Mouse (Mus musculus) thymus, postnatal 0 days (tissue): Measurements from ENCODE around the gene Sept8. TPM values are rescaled to one million over a fixed set of nuclear protein-coding genes. Genes with fewer than 3 reads are reported as not detected.

Experiments
- DNase-seq: peaks from one replicate; pipeline ENCODE4 v3.0.0-alpha.2; 2015; ENCODE audit warnings: low spot score
- polyA plus RNA-seq: library from polyadenylated mRNA; unstranded; fragments of >200 nt; fragmentation: Nextera tagmentation; extraction: Ambion mirVana; gene quantifications from 2 replicates; pipeline ENCODE4 v1.2.1, GENCODE M21; 2015

Gene Sept8
- polyA plus RNA-seq, 1 experiment from 2014 or later, result 12.1 TPM

- DNase-seq, result no peak
Observed at GRCm38 (mm10) chr11:53493243-53493955, 25.7 kb upstream of the Sept8 start.

GRCm38 (mm10) chr11:53495417-53495816 lies 23.6 kb upstream of the Sept8 start:
- DNase-seq, result no peak

- DNase-seq, result peak; percentile 85
Observed at GRCm38 (mm10) chr11:53496946-53497345, 22.1 kb upstream of the Sept8 start.

GRCm38 (mm10) chr11:53500569-53500968 lies 18.5 kb upstream of the Sept8 start:
- DNase-seq, result no peak

- no peak for DNase-seq
Observed at GRCm38 (mm10) chr11:53502039-53502765, 16.9 kb upstream of the Sept8 start.

- DNase-seq, result no peak
Observed at GRCm38 (mm10) chr11:53503738-53504137, 15.3 kb upstream of the Sept8 start.

- DNase-seq, result no peak
Observed at GRCm38 (mm10) chr11:53504376-53504775, 14.7 kb upstream of the Sept8 start.

- DNase-seq, result no peak
Observed at GRCm38 (mm10) chr11:53505026-53505663, 13.9 kb upstream of the Sept8 start.

GRCm38 (mm10) chr11:53507098-53507805 lies 11.8 kb upstream of the Sept8 start:
- no peak for DNase-seq

- no peak for DNase-seq
Observed at GRCm38 (mm10) chr11:53508152-53508551, 10.9 kb upstream of the Sept8 start.

GRCm38 (mm10) chr11:53508591-53508990 lies 10.5 kb upstream of the Sept8 start:
- no peak for DNase-seq

GRCm38 (mm10) chr11:53510351-53510750 lies 8.7 kb upstream of the Sept8 start:
- no peak for DNase-seq

- peak; percentile 77 for DNase-seq
Observed at GRCm38 (mm10) chr11:53516775-53517627, 2.1 kb upstream of the Sept8 start.

- DNase-seq, result peak; percentile 47
Observed at GRCm38 (mm10) chr11:53518759-53519158, 298 bp upstream of the Sept8 start.

- DNase-seq, result no peak
Observed at GRCm38 (mm10) chr11:53520122-53520978, 1.3 kb downstream of the Sept8 start.

GRCm38 (mm10) chr11:53521120-53521820 lies 2.2 kb downstream of the Sept8 start:
- no peak for DNase-seq

GRCm38 (mm10) chr11:53521821-53522131 lies 2.7 kb downstream of the Sept8 start:
- DNase-seq, result no peak

GRCm38 (mm10) chr11:53522362-53522761 lies 3.3 kb downstream of the Sept8 start:
- no peak for DNase-seq

GRCm38 (mm10) chr11:53522930-53523329 lies 3.9 kb downstream of the Sept8 start:
- no peak for DNase-seq
